Mouse (Mus musculus) T-helper 2 cell (primary cell): ENCODE data around the gene C5ar1.

Experiments used
- in situ Hi-C: fragments of 300-600 bp; cut with MboI, MseI; formaldehyde crosslinking; loops from one replicate; pipeline ENCODE4 v1.15.1; 2025; ENCODE audit warnings: high pct_unique_total_duplicates

C5ar1 gene

GRCm38 (mm10) chr7:16229869-16230268 lies 29.5 kb downstream of the C5ar1 start:
- in situ Hi-C loops = no loop called here

DNA sequence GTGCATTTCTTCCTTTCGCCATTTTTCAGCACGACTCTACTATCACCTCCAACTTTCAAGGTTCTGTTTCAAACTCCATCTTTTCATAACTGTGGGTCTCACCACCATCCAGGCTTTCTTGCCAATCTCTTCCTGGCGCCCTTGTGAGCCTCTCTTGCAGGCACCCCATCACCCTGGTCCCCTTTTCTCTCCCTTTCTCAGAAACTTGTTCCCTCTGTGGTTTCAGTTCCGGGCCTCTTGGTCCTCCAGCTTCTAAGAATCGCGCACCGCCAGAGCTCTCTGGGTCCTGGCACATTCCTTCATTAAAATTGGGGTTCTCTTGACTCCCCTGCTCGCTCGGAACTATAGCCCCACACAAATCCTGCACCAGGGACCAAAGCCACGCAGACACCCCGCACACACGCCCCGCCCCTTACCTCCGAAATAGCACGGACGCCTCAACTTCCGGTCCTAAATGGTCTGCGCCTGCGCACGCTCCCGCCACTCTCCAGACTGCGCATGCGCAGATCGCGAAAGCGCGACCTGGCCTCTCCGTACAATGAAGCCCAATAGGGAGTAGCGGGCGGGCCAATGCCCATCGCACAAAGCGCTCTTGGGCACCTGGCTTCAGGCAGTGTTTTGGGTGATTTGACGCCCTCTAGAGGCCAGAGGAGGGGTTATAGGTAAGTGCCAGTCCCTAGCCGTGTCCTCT lies 37.6 kb downstream of the C5ar1 start, which contains the start of gene Dhx34:
TSS of gene Dhx34 (minus strand) at position 456 of the 691 bp plus-strand sequence.
- in situ Hi-C loops = no loop called here

- in situ Hi-C loops = no loop called here
Observed at GRCm38 (mm10) chr7:16213986-16214385, 45.4 kb downstream of the C5ar1 start.

- in situ Hi-C loops = no loop called here
Observed at GRCm38 (mm10) chr7:16213196-16213595, 46.1 kb downstream of the C5ar1 start.

DNA sequence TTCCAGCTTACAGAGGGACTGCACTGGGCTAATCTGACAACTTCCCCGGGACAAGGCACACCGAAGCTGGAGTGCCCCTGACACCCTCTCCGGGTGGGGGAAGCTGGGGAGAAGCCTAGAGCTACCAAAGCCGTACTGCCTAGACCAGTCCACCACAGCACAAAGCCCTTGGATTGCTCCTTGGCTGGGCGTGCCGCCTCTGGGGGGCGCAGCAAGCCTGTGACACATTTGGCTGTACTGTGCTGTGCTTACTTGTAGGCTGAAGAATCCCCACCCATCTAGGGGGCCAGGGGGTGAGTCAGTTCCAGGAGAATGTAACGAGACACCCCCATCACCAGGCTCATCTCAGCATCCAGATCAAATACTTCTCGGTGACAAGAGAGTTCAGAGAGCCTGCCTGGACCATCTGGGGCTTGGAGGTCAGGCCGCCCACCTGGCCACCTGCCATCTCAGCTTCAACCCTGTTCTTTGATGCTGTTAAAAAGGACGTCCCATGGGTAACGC lies 48.4 kb downstream of the C5ar1 start:
- in situ Hi-C loops = no loop called here

DNA sequence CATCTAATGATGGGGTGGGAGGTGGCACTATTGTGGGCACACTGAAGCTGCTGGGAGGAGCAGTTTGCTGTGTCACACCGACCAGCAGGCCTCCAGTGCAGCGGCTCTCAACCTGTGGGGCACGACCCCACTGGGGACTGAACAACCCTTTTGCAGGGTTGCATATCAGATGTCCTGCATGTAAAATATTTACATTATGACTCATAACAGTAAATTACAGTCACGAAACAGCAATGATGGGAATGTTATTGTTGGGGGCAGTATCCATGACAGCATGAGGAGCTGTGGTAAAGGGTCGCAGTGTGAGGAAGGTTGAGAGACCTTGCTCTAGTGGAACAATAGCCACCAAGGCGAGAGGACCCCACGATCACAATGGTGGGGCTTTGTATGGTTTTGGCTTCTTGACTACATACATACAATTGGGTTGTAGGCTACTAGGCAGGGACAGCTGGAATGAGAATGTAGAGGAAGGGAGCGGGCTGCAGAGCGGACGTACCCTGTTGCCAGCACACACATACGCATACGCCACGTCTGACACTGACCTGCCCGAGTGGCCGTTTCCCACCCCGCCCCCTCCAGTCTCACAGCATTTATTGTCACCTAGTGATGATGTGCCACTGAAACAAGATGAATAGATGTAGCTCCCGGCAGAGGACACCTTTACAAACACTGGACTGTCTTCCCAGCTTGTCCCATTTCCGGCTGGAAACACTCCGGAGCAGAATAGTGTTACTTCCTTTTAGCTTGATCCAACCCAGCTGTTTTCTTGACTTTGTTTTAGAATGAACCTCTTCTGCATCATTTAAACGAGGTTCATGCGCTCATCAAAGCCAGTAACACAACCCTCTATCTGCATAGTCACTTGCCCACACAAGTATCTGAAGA lies 50.3 kb downstream of the C5ar1 start:
- in situ Hi-C loops = loop anchor here (5.0 kb wide), 1 partner anchor 63 kb away; the partner anchor contains the start of gene Inafm1

- in situ Hi-C loops = loop anchor here (5.0 kb wide), 1 partner anchor 65 kb away; the partner anchor contains the start of gene Inafm1
Observed at GRCm38 (mm10) chr7:16207496-16207895, 51.8 kb downstream of the C5ar1 start.

DNA sequence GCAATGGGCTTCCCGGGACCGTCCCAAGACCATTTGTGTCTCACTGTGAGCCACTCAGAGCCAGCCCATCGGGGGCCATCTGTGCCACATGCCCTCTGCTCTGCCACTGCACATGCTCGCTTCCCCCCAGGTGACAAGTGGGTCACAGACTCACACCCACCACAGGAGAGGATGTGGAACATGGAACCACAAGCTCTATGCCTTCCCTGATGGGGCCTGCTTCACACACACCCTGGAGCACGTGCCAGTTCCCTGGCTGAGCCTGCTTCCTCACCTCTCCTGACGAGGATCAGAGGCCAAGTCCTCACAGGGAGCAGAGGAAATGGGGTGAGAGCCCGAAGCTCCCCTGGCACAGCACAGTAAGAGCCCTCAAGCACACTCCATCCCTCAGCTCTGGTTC lies 52.3 kb downstream of the C5ar1 start:
- in situ Hi-C loops = loop anchor here (5.0 kb wide), 1 partner anchor 65 kb away; the partner anchor contains the start of gene Inafm1

GRCm38 (mm10) chr7:16204791-16205190 lies 54.5 kb downstream of the C5ar1 start:
- in situ Hi-C loops = loop anchor here (5.0 kb wide), 1 partner anchor 68 kb away; the partner anchor contains the start of gene Inafm1

DNA sequence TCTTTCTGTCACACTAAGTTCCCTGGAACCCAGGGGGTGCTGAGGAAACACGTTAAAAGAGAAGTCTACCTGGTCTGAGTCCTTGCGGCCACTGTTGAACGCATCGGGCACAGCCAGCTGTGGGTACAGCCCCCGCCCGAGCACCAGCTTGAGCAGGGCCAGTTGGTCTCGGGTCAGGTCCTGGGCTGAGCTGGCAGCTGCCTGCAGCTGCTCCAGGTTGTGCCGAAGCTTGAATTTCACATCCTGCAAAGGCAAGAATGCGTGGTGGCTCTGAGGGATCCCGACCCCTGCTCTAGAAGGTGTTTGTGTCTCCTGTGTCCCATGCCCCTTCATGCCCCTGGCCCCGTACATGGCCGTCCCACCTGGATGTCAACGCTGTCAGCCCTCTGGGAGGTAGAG lies 55.8 kb downstream of the C5ar1 start:
- in situ Hi-C loops = no loop called here

DNA sequence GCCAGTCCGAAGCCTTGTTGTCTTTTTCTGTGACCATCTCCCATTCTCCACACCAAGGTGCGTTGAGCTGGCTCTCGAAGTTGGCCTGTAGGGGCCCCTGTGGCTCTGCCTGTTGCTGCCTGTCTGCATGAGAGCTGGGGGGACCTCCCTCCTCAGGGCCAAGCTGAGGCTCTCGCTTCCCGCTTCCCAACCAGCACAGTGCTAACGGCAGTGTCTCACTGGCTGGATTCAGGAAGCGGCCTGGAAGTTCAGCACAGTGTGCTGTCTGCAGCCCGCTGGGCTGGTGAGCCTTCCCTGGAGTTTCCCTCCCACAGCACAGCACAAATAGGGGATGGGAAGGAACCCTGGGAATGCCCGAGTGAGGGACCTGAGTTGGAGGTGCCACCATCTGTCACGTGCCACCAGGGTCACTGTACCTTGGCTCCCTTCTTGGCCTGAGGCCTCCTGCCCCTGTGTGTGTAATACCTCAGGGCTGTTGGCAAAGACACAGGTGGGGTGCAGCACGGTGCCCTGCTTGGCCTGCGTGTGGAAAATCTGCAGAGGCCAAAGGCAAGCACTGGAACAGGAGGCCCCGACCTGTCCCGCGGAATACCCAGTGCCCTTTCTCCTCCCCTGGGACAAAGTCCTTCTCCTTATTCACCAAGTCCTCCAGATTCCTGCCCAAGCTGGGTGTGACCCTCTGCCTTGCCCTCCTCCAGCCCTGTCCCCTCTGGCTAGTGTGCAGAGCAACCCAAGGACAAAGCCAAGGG lies 56.4 kb downstream of the C5ar1 start:
- in situ Hi-C loops = no loop called here

GRCm38 (mm10) chr7:16201136-16201535 lies 58.2 kb downstream of the C5ar1 start:
- in situ Hi-C loops = no loop called here

DNA sequence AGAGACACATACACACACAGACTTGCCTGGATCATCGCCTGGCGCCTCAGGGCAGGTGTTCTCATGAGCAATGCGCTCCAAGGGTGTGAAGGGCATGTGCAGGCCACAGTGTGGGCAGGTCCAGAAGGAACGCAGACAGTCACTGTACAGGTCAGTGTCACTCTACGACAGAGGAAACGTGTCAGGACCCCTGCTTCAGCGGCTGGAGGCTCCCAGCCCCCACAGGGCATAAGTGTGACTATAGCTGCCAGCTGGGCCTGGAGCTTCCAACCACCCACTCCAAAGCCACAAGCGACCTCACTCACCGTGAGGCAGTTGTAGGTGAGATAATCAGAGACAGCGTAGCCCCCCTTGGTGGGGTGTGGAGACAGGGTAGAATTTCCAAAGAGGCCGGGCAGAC lies 60.8 kb downstream of the C5ar1 start:
- in situ Hi-C loops = no loop called here

DNA sequence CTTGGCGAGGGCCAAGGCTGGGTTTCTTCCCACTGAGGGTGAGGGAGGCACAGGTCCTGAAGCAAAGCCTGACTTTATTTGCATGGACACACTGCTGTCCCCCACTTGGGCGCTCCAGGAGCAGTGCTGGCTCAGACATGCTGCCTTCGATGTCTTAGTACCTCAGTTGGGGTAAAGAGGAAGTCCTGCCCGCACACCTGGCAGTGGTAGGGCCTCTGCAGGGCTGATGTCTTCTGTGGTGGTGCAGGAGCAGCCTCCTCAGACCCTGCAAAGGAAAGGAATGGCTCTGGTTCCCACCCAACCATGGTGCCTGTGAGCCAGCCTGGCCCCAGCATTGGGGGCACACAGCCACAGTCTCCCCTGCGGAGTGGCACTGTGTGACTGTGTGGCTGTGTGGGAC lies 62.2 kb downstream of the C5ar1 start:
- in situ Hi-C loops = no loop called here
